Mouse (Mus musculus): ENCODE data around the gene Rab4a. TPM values are rescaled to one million over a fixed set of nuclear protein-coding genes. Genes with fewer than 3 reads are reported as not detected.
A peak's percentile ranks its signal among the peaks of the same experiment; 100 is the strongest.

The Rab4a gene
- 23.6 and 24.6 TPM in 2 replicates for total RNA-seq (2021)
- long read RNA-seq, transcript Rab4a-202 (8 exons, 1,419 nt), result major isoform, 53 of 65 reads
- long read RNA-seq, partial matches to known transcripts, result 1 of 65 reads
- long read RNA-seq, other reads (novel, unspliced or antisense), result 9 of 65 reads

GRCm38 (mm10) chr8:123805718-123806373 is at the start of gene Rab4a:
TSS of gene Rab4a (plus strand) at chr8:123805985.
- peak; percentile 92 for DNase-seq

DNA sequence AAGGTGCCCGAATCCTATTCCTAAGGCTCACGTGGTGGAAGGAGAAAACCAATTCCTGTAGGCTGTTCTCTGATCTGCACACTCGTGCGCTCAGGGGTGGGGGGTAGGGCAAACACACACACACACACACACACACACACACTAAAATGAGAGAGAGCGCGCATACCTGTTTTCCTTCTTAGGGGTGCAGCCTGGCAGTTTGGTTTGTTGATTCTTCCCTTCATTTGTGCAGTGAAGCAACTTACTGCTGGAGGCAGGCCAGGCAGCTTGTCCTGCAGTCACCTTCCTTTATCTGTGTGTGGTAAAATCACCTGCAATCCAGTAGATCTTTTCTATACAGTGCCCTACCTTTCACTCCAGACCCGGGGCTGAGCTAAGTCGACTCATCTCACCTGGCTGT is 48.9 kb upstream of the Rab4a start:
- DNase-seq, result no peak

GRCm38 (mm10) chr8:123758935-123759334 is 46.9 kb upstream of the Rab4a start:
- DNase-seq, result no peak

GRCm38 (mm10) chr8:123759933-123760332 is 45.9 kb upstream of the Rab4a start:
- DNase-seq, result no peak

DNA sequence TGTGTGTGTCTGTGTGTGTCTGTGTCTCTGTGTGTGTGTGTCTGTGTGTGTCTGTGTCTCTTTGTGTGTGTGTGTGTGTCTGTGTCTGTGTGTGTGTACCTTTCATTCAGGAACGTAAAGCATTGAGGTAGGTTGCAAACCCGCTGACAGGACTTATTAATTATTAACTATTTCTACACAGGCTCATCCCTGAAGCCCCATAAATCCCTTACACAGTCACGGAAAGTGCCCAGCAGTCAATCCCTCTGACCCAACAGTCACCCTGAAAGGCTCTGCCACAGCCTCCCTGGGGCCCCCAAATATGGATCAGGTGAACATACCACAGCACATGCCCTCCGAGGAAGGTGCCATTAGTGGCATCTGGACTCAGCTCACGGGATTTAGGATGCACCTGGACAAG is 45.2 kb upstream of the Rab4a start:
- no peak for DNase-seq

DNA sequence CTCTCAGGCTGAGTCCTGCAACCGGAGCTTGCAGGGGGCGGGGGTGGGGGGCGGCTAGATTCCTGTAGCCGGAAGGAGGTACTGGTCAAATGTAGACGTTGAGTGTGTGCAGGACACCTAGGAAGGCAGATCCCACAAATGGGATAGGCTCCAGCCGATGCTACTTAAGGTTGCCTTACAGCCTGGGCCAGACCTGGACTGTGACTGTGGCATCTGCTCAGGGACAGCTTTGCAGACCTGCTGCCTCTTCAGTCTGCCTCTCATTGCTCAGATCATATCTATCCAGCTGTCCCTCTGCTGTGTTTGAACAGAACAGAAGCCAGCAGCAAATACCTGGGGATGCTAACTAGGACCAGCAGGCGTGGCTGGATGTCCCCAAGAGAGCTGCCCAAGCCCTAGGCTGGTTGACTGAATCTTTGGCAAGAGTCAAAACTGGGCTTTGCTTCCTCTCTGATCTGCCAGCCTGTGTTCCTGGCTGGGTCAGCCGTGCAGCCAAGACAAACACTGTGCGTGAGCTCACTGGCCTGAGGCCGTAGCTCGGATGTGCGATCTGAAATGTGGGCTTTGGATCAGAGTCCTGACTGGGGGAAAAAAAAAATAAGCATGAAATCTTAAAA is 44.4 kb upstream of the Rab4a start:
- DNase-seq, result peak; percentile 52

DNA sequence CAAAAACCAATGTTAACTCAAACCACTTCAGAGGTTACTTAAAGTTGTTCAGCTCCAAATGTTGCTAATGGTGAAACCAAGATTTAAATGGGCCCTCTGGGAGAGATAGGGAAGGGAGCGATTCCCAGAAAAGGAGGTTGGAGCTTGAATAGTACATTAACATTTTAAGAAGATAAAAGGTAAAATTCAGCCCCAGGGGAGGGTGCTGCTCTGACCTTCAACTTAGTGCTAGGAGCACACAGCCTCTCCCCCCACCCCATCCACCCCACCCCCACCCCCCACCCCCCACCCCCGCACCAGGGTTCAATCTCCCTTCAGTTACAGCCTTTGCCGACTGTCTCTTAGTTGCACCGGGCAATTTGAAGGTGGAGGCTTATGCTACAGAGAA is 43.9 kb upstream of the Rab4a start:
- no peak for DNase-seq

- DNase-seq, result no peak
These were observed 42.4 kb upstream of the Rab4a start for GRCm38 (mm10) chr8:123763355-123763754.

DNA sequence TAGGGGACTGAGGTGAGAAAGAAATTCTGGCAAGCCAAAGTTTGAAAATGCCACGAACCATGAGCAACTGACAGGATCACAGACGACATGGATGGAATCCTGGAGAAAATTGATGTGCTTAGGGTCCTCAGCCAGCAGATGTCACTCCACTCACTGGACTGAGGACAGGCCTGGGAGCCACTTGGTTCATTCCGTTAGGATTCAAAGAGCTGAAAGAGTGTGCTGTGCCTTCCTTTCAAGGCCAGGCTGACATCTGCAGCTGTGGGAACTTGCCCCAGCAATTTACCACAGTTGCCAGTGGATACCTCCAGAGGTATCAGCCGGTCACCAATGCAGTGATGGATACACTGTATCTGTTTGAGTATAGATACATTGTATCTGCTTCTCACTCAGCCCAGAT is 41.1 kb upstream of the Rab4a start:
- DNase-seq, result no peak

- no peak for DNase-seq
These were observed 39.3 kb upstream of the Rab4a start for GRCm38 (mm10) chr8:123766516-123766915.

- DNase-seq, result no peak
These were observed 37.9 kb upstream of the Rab4a start for GRCm38 (mm10) chr8:123767874-123768273.

DNA sequence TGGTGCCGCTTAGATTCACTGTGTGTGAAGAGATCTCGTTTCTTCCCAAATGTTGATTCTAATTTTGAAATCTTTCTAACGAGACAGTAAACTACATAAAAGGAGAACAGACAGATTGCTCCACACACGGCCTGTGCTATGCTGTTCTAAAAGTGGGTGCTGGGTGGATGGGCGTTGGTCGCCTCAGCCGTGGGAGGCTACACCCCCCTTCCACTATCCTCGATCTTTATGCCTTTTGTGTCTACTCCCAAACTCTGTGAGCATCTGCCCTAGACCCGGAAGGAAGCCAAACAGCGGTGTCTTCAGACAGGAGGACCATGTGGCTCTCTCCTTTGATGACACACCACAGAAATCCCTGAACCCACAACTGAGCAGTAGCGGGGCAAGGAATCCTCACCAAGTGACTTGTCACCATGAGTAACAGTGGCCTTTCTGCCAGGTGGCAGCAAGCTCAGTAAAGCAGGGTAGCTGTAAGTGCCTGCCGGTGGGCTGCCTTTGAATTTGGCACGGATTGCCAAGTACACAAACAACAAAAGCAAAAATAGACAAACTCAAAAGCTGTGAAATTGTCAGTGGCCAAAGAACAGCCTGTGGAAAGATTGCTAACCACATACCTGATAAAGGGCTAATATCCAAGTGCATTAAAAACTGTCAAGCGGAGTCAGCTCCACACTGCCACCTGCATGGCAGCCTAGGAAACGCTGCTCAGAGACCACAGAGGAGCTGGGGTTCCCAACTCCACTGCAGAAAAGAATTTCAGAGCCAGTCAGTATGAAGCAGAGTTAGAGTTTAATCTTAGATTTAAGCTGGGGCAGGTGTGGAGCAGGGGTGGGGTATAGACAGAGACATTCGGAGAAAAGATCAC is 37.1 kb upstream of the Rab4a start:
- DNase-seq, result peak; percentile 62

GRCm38 (mm10) chr8:123773468-123773867 is 32.3 kb upstream of the Rab4a start:
- DNase-seq, result no peak

DNA sequence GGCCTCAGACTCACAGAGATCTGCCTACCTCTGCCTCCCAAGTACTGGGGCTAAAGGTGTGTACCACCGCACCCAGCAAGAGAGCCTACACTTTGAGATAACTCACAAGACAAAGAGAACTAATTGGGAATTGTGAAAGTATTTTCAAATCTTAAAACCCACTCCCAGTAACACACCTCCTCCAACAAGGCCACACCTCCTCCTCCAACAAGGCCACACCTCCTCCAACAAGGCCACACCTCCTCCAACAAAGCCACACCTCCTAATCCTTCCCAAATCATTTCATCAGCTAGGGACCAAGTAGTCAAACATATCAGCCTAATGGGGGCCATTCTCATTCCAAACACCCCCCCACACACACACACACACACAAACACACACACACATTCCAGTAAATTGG is 31.3 kb upstream of the Rab4a start:
- DNase-seq, result no peak

GRCm38 (mm10) chr8:123777319-123777718 is 28.5 kb upstream of the Rab4a start:
- DNase-seq, result peak; percentile 37

DNA sequence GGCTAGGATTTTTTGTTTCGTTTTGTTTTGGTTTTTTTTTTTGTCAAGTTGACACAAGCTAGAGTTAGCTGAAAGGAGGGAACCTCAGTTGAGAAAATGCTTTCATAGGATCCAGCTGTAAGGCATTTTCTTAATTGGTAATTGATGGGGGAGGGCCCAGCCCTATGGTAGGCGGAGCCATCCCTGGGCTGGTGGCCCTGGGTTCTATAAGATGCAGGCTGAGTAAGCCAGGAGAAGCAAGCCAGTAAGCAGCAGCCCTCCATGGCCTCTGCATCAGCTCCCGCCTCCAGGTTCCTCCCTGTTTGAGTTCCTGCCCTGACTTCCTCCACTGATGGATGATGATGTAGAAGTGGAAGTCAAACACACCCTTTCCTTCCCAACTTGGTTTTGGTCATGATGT is 25.3 kb upstream of the Rab4a start:
- DNase-seq, result no peak

DNA sequence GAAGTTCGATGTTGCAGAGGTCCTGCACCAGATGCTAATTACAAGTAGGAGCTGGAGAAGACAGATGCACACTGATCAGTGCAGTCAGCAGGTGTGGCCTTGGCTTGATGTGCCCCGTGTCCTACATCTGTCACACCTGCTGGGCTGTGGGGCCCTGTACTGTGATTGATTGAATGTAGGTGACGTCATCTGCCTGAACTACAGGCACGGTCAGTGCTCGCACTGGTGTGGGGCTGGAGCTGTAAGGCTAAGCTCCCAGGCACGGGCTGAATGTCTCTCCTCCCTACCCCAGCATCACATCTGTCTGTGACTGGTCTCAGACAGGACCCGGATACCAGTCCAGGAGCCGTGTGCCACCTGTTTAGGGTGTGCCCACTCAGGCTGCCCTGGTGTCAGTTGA is 24.5 kb upstream of the Rab4a start:
- DNase-seq, result no peak

DNA sequence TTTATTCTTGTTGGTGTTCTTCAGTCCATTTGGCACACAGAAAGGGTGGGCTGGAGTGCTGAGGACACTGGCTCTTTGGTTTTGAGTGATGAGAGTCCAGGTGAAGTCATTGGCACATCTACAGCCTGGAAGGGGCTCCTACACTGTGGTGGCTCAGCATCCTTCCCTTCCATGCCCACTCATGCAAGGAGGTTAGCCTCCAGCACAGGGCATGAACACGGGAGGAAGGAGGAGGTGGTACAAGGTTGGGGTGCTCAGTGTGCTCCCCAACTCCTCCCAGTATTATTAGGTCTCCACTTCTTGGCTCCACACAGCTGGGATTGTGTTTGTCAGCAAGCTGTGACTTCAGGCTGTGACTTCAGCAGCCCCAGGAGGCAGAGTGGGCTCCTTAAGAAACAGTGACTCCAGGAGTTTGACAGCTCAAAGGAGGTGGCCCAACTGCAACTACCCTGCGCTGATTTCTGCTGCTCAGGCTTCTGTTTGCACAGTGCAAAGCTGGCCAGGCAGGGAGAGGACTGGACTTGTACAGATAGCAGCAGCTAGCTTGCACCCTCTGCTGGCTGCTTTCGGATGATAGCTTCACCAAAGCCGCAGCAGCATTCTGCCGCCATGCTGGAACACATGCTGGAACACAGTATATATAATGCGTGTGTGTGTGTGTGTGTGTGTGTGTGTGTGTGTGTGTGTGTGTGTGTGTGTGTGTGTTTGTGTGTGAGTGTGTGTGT is 22.1 kb upstream of the Rab4a start:
- DNase-seq, result peak; percentile 76

- no peak for DNase-seq
These were observed 19.6 kb upstream of the Rab4a start for GRCm38 (mm10) chr8:123786166-123786565.

GRCm38 (mm10) chr8:123786644-123787043 is 19.1 kb upstream of the Rab4a start:
- no peak for DNase-seq

GRCm38 (mm10) chr8:123787254-123787897 is 18.4 kb upstream of the Rab4a start:
- no peak for DNase-seq
